Mouse (Mus musculus): ENCODE measurements around the gene F2.

DNA sequence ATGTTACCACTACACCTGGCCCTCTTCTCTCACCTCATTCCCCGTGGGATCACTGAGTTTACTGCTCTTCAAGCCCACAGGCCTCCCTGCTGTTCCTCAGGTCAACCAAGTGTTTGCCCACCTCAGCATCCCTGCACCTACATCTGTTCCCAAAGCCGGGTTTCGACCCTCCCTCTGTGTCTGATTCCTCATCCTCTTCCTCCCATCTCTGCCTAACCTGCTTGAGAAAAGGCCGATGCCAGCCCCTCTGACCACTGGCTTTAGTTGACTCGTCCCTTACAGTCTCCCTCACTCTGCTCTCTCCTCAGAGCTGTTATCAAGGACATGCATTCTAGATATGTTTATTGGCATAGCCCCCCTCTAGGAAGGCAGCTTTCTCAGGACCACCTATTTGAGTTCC, 8.7 kb downstream of the F2 start:
- TF ChIP-seq EP300 (IDR thresholded peaks at IDR 0.05; ENCODE audit: insufficient read depth, low read depth, low read length) (no peak), POLR2A (IDR thresholded peaks at IDR 0.05; ENCODE audit: insufficient read depth, low read length) (no peak)
